Mouse (Mus musculus): Measurements from ENCODE around the gene Edem1. TPM values are rescaled to one million over a fixed set of nuclear protein-coding genes. Genes with fewer than 3 reads are reported as not detected.

Edem1 gene
- total and polyA plus RNA-seq, 3 experiments: 70.9 to 216 (median 157) TPM

DNA sequence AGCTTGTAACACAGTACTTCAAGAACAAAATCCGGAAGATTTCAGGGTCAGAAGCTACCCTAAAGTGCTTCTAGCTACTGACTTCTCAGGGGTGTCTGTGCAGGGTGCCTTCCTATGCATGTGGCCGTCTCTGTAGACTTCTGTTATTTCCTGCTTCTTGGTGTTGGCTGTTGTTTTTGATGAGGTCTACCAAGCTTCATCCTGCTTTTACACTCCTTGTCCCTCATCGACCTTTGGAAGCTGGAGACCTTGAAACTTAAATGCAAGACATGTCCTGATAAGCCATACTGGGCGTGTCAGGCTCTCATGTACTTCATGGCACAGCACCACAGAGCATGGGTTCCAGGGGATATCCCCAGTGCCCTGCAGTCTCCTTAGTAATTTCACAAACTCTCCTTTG, 9.5 kb downstream of the Edem1 start:
- Histone ChIP-seq H3K4me2 (ENCODE audit: insufficient read depth, low read depth, poor library complexity, severe bottlenecking) (peak overlapping the region; percentile 100), H3K9me3 (replicated peaks; ENCODE audit: low read length) (no peaks in the 10 kb centered on the region), H3K27me3 (replicated peaks) (no peaks in the 10 kb centered on the region), H3K4me3 (replicated peaks in 1 of 3; ENCODE audit: low read depth in 2 of 3, low read length in 2 of 3, poor library complexity in 1 of 3) (peak overlapping the region in 2 of 3 experiments; percentile 32 to 96), H3K27ac (ENCODE audit: insufficient read depth, low read depth) (peak overlapping the region; percentile 93; the same call in 1 of the 2 replicates), H3K79me2 (replicated peaks; ENCODE audit: control insufficient read depth, extremely low read depth, insufficient read depth, poor library complexity, severe bottlenecking) (peaks cover 79% of the 10 kb centered on the region), H3K4me1 (ENCODE audit: control insufficient read depth in 1 of 2, insufficient read depth in 2 of 2) (peaks cover 19 to 75% of the 10 kb centered on the region in 2 experiments), H3K9ac (ENCODE audit: insufficient read depth, low read depth) (peak overlapping the region; percentile 79), H3K36me3 (replicated peaks in 1 of 2; ENCODE audit: control insufficient read depth in 1 of 2, insufficient read depth in 1 of 2, low read length in 1 of 2) (peaks cover 41 to 50% of the 10 kb centered on the region in 2 experiments)
- TF ChIP-seq TCF12 (IDR thresholded peaks at IDR 0.05; ENCODE audit: low read depth, low read length) (no peak), MXI1 (IDR thresholded peaks at IDR 0.05; ENCODE audit: low read depth, low read length) (0 out of 2 replicates have a peak, but pooled peaks have one; percentile 64), SIN3A (IDR thresholded peaks at IDR 0.05; ENCODE audit: low read length) (peak; percentile 39; the same call in 1 of the 2 replicates), TBP (conservative IDR thresholded peaks at IDR 0.05; ENCODE audit: low read depth, low read length) (no peak), POLR2A (IDR thresholded peaks at IDR 0.05; ENCODE audit: low read depth, low read length) (peak; percentile 34; the same call in 1 of the 2 replicates)
- no peak for DNase-seq (ENCODE audit: extremely low read depth)
- in situ Hi-C loops (cut with MboI; ENCODE audit: low pct_ligation_motif_present, low pct_unique_long_range_greater_than_20kb, low sequenced_read_pairs) (no loop called here), dilution Hi-C loops (cut with MboI; ENCODE audit: extremely low pct_ligation_motif_present, extremely low pct_unique_long_range_greater_than_20kb, low sequenced_read_pairs) (no loop called here)

- TF ChIP-seq MAX (IDR thresholded peaks at IDR 0.05; ENCODE audit: low read length) (0 out of 2 replicates have a peak, but pooled peaks have one; percentile 28), NELFE (IDR thresholded peaks at IDR 0.05; ENCODE audit: low read depth, low read length) (no peak), ETS1 (conservative IDR thresholded peaks at IDR 0.05; ENCODE audit: low read depth, low read length) (peak; percentile 81), TCF12 (IDR thresholded peaks at IDR 0.05; ENCODE audit: low read depth, low read length) (peak; percentile 76; the same call in 1 of the 2 replicates), MYC (IDR thresholded peaks at IDR 0.05; ENCODE audit: low read depth, low read length) (peak; percentile 69; the same call in 1 of the 2 replicates), BHLHE40 (IDR thresholded peaks at IDR 0.05; ENCODE audit: low read depth, low read length) (peak; percentile 91), SIN3A (IDR thresholded peaks at IDR 0.05; ENCODE audit: low read length) (no peak), CHD1 (IDR thresholded peaks at IDR 0.05; ENCODE audit: low read depth, low read length) (no peak), IRF4 (IDR thresholded peaks at IDR 0.05; ENCODE audit: low read depth, low read length) (0 out of 2 replicates have a peak, but pooled peaks have one; percentile 18), ZKSCAN1 (IDR thresholded peaks at IDR 0.05; ENCODE audit: borderline replicate concordance, low read depth, low read length) (no peak), JUN (IDR thresholded peaks at IDR 0.05; ENCODE audit: insufficient read depth, low read depth, low read length) (peak; percentile 13; the same call in 1 of the 2 replicates), ZMIZ1 (IDR thresholded peaks at IDR 0.05; ENCODE audit: low read depth, low read length) (no peak), EP300 (IDR thresholded peaks at IDR 0.05; ENCODE audit: low read length) (peak; percentile 70)
- Histone ChIP-seq H3K4me2 (ENCODE audit: insufficient read depth, low read depth, poor library complexity, severe bottlenecking) (0 out of 2 replicates have a peak overlapping the region, but pooled peaks have one; percentile 32), H3K36me3 (replicated peaks in 1 of 2; ENCODE audit: control insufficient read depth in 1 of 2, insufficient read depth in 1 of 2, low read length in 1 of 2) (peaks cover 55 to 64% of the 10 kb centered on the region in 2 experiments), H3K79me2 (replicated peaks; ENCODE audit: control insufficient read depth, extremely low read depth, insufficient read depth, poor library complexity, severe bottlenecking) (peaks cover 65% of the 10 kb centered on the region), H3K27me3 (replicated peaks) (no peaks in the 10 kb centered on the region), H3K27ac (ENCODE audit: insufficient read depth, low read depth) (peak overlapping the region; percentile 84), H3K4me1 (ENCODE audit: control insufficient read depth in 1 of 2, insufficient read depth in 2 of 2) (peaks cover 26 to 77% of the 10 kb centered on the region in 2 experiments), H3K9ac (ENCODE audit: insufficient read depth, low read depth) (0 out of 2 replicates have a peak overlapping the region, but pooled peaks have one; percentile 11), H3K9me3 (replicated peaks; ENCODE audit: low read length) (no peaks in the 10 kb centered on the region), H3K4me3 (replicated peaks in 1 of 3; ENCODE audit: low read depth in 2 of 3, low read length in 2 of 3, poor library complexity in 1 of 3) (no peak overlapping the region)
- peak; percentile 50 for DNase-seq (ENCODE audit: extremely low read depth)
- dilution Hi-C loops (cut with MboI; ENCODE audit: extremely low pct_ligation_motif_present, extremely low pct_unique_long_range_greater_than_20kb, low sequenced_read_pairs) (no loop called here), in situ Hi-C loops (cut with MboI; ENCODE audit: low pct_ligation_motif_present, low pct_unique_long_range_greater_than_20kb, low sequenced_read_pairs) (no loop called here)
Observed at GRCm38 (mm10) chr6:108839432-108839831, 11.0 kb downstream of the Edem1 start.
